Mouse (Mus musculus) liver, postnatal 0 days (tissue): ENCODE data around the gene Cgref1.

ENCODE experiments used
- CTCF ChIP-seq: sonication (generic); IDR thresholded peaks from 2 replicates; pipeline ENCODE4 v1.5.1; 2016; ENCODE audit warnings: antibody characterized with exemption, low read depth
- EP300 ChIP-seq: IDR thresholded peaks from 2 replicates; pipeline ENCODE4 v1.6.1; 2016; ENCODE audit warnings: antibody characterized with exemption, low read depth, mild to moderate bottlenecking

DNA sequence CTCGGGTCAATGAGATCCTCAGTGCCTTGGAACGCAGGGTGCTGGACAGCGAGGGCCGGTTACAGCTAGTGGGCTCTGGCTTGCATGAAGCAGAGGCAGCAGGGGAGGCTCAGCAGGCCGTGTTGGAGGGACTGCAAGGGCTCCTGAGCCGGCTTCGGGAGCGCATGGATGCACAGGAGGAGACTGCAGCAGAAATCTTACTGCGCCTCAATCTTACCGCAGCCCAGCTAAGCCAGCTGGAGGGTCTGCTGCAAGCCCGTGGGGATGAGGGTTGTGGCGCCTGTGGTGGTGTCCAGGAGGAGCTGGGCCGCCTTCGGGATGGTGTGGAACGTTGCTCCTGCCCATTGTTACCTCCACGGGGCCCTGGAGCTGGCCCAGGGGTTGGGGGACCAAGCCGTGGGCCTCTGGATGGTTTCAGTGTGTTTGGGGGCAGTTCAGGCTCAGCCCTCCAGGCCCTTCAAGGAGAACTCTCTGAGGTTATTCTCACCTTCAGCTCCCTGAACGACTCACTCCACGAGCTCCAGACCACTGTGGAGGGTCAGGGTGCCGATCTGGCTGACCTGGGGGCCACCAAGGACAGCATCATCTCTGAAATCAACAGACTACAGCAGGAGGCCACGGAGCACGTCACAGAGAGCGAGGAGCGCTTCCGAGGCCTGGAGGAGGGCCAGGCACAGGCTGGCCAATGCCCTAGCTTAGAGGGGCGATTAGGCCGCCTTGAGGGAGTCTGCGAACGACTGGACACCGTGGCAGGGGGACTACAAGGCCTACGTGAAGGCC is 27.3 kb downstream of the Cgref1 start:
- no peak for TF ChIP-seq CTCF
- no peak for TF ChIP-seq EP300
